Mouse (Mus musculus): ENCODE measurements at regions not wholly inside any gene's neighbourhood (a gene's known extent, or its start where the extent isn't known, plus 50 kb on each side); places are given as distances from the start of the nearest gene placed in this dataset.

DNA sequence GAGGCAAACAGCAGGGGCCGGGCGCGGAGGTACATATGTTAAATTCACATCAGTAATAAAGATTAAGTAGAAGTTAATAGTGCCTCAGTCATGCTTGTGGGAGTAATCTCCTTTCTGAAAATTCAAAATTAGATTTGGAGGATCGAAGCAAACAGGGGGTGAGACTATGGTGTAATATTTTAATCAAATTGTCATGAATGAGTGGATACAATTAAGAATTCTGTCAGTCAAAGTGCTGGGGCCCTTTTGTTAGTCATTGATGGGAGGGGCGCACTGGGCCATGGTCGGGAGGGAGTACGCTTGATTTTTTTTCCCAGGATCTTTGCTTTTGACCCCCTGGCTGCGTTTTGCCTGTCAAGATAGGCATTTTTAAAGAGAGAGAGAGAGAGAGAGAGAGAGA, 163.2 kb downstream of the Vrk1 start:
- H3K27me3 ChIP-seq, result peaks cover 13% of the 10 kb centered on the region
- in situ Hi-C loops (cut with MboI; ENCODE audit: low pct_unique_long_range_greater_than_20kb), result no loop called here
- DNase-seq (ENCODE audit: low read depth, low spot score), result no peak
- no peak for ATAC-seq
- TF ChIP-seq CTCF (IDR thresholded peaks at IDR 0.05), result no peak
- CTCF ChIA-PET, result no interaction called here
- POLR2A ChIA-PET, result no interaction called here

DNA sequence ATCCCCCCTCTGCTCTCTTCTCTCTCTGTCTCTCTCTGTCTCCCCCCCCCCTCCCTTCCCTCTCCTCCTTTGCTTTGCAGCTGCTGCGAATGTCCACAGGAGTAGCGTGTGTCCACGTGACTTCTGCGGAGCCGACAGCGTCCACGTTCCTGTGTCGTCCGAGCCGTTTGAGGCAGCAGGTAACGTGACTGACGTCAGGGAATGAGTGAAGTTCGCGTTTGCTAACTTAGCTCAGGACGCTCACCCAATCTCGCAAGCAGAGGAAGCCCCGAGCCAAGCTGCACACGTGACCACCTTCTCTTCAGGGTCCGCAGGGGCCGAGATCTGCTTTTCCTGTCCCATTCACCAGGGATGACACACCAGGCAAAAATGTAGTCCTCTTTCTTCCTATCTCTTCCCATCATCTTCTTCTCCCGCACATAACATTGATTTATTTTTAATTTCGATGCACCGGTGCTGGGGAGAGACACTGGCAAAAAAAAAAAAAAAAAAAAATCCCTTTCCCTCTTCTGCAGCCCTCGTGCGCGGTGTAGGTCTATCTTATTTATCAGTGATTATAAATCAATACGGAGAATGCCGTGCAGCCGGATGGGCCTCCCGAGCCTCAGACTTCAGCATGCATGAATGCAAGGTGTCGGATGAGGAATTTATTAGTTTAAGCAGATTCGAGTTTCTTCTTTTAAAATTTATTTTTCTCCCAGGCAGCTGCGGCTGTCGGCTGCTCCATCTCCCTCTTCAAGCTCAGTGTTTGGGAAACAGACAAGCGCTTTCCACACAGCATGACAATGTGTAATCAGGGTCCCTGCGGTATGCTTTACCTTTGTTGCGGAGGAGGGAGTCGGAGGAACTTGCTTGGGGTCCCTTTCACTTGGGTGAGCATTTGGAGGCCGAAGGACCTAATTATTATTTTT, 164.3 kb downstream of the Vrk1 start:
- no peak for ATAC-seq
- no peak for TF ChIP-seq CTCF (IDR thresholded peaks at IDR 0.05)
- no peak for DNase-seq (ENCODE audit: low read depth, low spot score)
- peaks cover 13% of the 10 kb centered on the region for H3K27me3 ChIP-seq
- ChIA-PET CTCF (no interaction called here), POLR2A (no interaction called here)
- in situ Hi-C loops (cut with MboI; ENCODE audit: low pct_unique_long_range_greater_than_20kb), result no loop called here

DNA sequence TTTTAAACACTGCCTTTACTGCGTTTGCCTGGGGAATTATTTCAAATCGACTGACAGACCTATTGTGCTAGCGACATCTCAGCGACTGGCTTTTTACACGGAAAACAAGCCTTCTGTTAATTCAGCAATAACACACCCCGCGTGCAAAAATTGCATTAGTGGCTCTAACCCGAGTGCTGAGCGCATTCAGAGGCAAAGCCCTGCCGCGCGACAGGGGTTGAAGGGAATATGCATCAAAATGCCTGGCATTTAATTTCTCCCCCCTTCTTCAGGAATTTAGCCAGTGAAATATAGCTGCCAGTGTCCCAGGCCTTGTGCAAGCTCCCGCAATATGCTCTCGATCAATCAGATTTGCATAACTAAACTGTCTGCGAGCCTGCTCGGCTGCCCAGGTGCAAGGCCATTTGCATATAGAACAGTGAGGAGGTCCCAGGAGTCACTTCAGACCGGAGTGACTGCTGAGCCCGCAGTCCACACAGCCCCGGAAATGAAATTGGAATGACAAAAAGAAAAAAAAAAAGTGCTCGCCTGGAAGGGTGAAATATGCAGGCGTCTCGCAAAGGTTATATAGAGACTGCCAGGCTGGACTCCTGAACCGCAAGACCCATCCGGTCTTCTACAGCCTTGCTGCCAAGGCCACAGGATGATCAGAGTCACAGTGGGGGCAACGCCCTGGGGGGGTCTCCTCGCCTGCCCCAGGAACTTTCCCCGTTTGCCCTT, 165.1 kb downstream of the Vrk1 start:
- no peak for DNase-seq (ENCODE audit: low read depth, low spot score)
- ChIA-PET CTCF (no interaction called here), POLR2A (no interaction called here)
- no peak for ATAC-seq
- TF ChIP-seq CTCF (IDR thresholded peaks at IDR 0.05), result no peak
- H3K27me3 ChIP-seq, result peaks cover 13% of the 10 kb centered on the region
- in situ Hi-C loops (cut with MboI; ENCODE audit: low pct_unique_long_range_greater_than_20kb), result no loop called here

DNA sequence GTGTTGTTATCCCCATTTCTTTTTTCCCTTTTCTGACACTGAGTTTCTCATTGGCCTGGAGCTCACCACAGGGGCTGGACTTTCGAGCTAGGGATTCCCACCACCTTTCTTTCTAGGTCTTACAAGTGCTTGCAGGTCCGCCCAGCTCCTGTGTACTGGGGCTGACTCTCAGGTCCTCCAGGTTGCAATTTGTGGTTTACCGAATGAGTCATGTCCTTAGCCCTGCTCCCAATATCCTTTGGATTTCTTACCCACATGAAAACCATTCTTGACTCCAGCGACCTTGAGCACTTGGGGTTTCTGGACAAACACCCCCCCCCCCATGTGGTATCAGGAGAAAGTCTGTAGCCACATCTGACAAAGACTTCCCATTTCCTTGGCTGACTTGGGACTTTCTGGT, 167.3 kb downstream of the Vrk1 start:
- in situ Hi-C loops (cut with MboI; ENCODE audit: low pct_unique_long_range_greater_than_20kb), result no loop called here
- DNase-seq (ENCODE audit: low read depth, low spot score) (no peak), ATAC-seq (no peak)
- H3K27me3 ChIP-seq, result peaks cover 13% of the 10 kb centered on the region
- no peak for TF ChIP-seq CTCF (IDR thresholded peaks at IDR 0.05)
- CTCF ChIA-PET, result no interaction called here
- POLR2A ChIA-PET, result no interaction called here

DNA sequence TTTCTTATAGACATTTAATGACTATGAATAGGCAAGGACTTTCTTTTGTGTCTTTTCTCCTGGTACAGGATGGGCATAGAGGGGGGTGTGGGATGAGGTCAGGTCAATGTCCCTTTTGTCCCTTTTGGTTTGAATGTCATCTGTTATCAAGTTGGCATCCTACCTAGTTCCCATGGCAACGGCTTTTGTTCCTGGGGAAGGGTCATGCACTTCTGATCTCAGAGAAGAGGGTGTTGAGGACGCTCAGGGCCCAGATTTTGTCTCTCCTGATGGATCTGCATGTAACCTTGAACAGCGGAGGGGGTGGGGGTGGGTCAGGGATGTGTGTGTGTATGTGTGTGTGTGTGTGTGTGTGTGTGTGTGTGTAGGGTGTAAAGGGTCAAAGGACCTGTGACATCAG, 167.8 kb downstream of the Vrk1 start:
- DNase-seq (ENCODE audit: low read depth, low spot score), result no peak
- in situ Hi-C loops (cut with MboI; ENCODE audit: low pct_unique_long_range_greater_than_20kb), result no loop called here
- peaks cover 17% of the 10 kb centered on the region for H3K27me3 ChIP-seq
- ATAC-seq, result no peak
- ChIA-PET POLR2A (no interaction called here), CTCF (no interaction called here)
- TF ChIP-seq CTCF (IDR thresholded peaks at IDR 0.05), result no peak

DNA sequence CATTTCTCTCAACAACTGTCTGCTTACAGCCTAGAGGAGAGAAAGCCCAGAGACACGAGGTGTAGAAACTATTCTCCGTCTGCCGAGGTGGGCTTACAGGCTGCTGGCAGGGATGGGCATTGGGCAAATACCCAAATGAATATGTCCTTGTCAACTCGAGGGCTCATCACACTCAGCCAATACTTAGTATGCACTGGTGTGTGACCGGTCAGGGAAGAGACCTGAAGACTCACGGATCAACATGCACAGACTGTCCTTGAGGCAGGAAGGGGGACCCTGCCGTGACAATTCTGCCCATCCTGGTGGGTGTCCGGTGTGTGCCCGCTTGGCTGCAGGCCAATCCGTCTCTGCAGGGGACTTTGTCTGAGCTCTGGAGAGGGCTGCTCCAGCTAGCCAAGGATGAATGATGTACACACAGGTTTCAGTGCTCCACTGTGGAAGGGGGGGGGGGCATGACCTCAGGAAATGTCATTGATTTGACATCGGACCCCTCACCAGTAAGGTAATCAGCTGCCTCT, 168.7 kb downstream of the Vrk1 start:
- TF ChIP-seq CTCF (IDR thresholded peaks at IDR 0.05), result no peak
- ChIA-PET CTCF (no interaction called here), POLR2A (no interaction called here)
- no peak for DNase-seq (ENCODE audit: low read depth, low spot score)
- H3K27me3 ChIP-seq, result peaks cover 18% of the 10 kb centered on the region
- in situ Hi-C loops (cut with MboI; ENCODE audit: low pct_unique_long_range_greater_than_20kb), result no loop called here
- ATAC-seq, result no peak

DNA sequence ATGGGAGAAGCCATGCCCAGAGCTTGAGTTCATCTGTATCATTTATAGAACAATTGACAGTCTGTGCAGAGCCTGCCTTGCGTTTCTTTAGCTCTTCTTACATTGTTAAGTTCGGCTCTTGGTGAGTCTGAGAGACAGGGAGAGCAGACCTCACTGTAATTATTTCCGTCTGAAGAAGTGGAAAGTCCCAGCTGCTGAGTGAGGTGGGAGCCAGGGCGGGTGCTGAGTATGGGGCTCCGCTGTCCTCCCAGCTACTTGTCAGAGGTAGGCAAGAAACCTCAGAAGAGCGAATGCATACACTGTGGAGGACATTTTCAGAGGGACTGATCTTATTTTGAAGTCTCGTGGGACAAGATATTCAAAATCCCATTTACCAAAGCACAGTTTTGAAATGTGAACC, 172.9 kb downstream of the Vrk1 start:
- peaks cover 20% of the 10 kb centered on the region for H3K27me3 ChIP-seq
- CTCF ChIA-PET, result no interaction called here
- no peak for ATAC-seq
- in situ Hi-C loops (cut with MboI; ENCODE audit: low pct_unique_long_range_greater_than_20kb), result no loop called here
- POLR2A ChIA-PET, result no interaction called here
- DNase-seq (ENCODE audit: low read depth, low spot score), result no peak
- TF ChIP-seq CTCF (IDR thresholded peaks at IDR 0.05), result no peak

DNA sequence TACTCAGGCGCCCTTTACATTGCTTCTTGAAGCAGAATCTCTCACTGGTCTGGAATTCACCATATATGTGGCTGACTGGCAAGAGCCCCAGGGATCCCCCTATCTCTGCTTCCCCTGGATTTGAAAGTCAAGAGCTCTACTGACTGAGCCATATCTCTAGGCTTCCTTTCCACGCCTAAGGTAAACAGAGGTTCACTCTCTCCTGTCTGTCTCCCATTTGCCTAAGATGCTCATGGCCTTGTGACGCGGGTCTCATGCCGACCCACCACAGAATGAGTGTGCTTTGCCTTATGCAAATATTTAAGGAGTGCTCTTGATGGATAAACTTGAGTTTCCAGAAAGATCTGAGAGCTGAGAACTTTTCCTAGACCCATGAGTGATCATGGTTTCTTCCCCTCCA, 173.9 kb downstream of the Vrk1 start:
- no peak for TF ChIP-seq CTCF (IDR thresholded peaks at IDR 0.05)
- DNase-seq (ENCODE audit: low read depth, low spot score), result no peak
- peaks cover 20% of the 10 kb centered on the region for H3K27me3 ChIP-seq
- in situ Hi-C loops (cut with MboI; ENCODE audit: low pct_unique_long_range_greater_than_20kb), result no loop called here
- ChIA-PET CTCF (interaction anchor here (0.9 kb wide), 1 partner anchor 34 kb away, joined by 3 read pairs; no protein-coding TSS in a partner anchor), POLR2A (no interaction called here)
- no peak for ATAC-seq

DNA sequence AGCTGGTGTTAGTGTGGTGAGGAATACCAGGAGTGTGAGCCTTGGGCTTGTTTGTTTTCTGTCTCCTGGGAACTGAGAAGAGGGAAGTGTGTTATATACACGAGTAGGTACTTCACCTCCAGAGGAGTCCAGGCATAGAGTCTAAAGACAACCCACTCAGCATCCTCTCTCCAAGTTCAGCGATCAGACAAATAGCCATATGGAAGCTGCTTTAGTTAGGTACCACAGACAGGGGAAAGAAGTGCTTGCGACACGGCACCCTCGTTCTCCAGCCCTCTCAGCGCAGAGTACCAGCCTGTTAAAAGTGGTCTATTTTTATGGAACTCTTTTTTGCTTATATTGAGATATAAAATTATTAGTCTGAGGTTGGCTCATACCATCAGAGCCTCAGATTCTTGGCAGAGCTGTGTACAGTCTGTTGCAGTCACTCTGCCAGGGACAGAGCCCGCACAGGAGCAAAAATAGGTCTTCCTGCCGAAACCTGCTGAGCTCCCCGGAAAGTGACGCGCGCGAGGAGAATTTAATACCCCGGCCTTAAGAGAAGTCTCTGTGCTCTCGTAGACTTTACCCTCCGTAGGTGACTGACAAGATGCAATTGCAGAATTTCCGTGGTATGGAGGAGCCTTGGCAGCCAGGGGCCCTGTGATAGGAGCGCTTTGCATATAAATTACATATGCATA, 175.5 kb downstream of the Vrk1 start:
- no peak for TF ChIP-seq CTCF (IDR thresholded peaks at IDR 0.05)
- no peak for DNase-seq (ENCODE audit: low read depth, low spot score)
- no peak for ATAC-seq
- ChIA-PET POLR2A (no interaction called here), CTCF (no interaction called here)
- peaks cover 20% of the 10 kb centered on the region for H3K27me3 ChIP-seq
- in situ Hi-C loops (cut with MboI; ENCODE audit: low pct_unique_long_range_greater_than_20kb), result no loop called here

DNA sequence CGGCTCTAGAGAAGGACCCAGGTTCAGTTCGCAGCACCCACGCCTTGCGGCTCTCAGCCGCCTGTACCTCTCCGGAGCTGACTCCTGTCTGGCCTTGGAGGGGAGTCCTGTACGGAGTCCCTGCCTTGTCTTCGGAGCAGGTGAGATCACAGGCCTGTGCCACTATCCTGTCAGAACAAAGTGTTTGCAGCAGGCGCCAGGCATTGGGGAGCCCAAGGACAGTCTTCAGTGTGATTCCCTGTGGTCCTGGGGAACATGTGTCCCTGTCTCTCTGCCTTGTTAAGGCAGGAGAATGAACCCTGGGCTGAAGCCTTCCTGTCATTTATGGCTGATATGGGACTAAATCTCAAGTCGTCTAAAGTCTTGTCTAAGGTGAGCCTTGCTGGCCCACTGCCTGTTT, 176.5 kb downstream of the Vrk1 start:
- DNase-seq (ENCODE audit: low read depth, low spot score) (no peak), ATAC-seq (no peak)
- ChIA-PET POLR2A (no interaction called here), CTCF (no interaction called here)
- TF ChIP-seq CTCF (IDR thresholded peaks at IDR 0.05), result no peak
- peaks cover 20% of the 10 kb centered on the region for H3K27me3 ChIP-seq
- in situ Hi-C loops (cut with MboI; ENCODE audit: low pct_unique_long_range_greater_than_20kb), result no loop called here

DNA sequence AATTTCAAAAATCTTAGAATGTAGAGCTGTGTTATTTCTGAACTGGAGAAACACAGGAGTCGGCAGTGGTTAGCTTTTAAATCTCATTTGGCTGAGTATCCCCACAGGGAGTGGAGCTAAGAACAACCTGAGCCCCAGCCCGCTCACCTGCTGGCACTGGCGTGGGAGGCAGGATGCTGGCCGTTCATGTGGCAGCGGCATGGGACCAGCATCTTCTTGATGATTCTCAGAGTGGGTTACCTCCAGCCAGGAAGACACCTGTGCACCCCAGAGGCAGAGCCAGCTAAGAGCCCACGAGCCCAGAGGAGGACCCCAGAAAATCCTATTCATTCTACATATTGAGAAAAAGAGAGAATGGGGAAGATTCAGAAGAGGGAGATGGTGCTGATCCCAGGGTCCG, 181.7 kb downstream of the Vrk1 start:
- in situ Hi-C loops (cut with MboI; ENCODE audit: low pct_unique_long_range_greater_than_20kb), result no loop called here
- no peak for TF ChIP-seq CTCF (IDR thresholded peaks at IDR 0.05)
- POLR2A ChIA-PET, result no interaction called here

More for the DNA sequence above, 181.7 kb downstream of the Vrk1 start:
- DNase-seq (ENCODE audit: low read depth, low spot score) (no peak), ATAC-seq (no peak)
- peaks cover 4% of the 10 kb centered on the region for H3K27me3 ChIP-seq
- CTCF ChIA-PET, result no interaction called here

All from Patski (cell line).